ENCODE assay signal across 8 mouse cellular contexts in genomic region chr19:54115335-54115734, GRCm38 (mm10).
DNase-seq lines count a peak whose midpoint lies in the region; ATAC-seq lines count a peak whose summit lies in the region.

No protein-coding gene starts in this region.

- H3K27ac ChIP-seq in liver, embryonic 11.5 days (ENCODE audit: low read depth, low read length) = no peak overlapping the region
- H3K27ac ChIP-seq in forebrain, embryonic 11.5 days (ENCODE audit: low read depth, low read length) = no peak overlapping the region
- no peak overlapping the region for H3K27ac ChIP-seq in limb, embryonic 12.5 days
- no peak overlapping the region for H3K27ac ChIP-seq in neural tube, embryonic 14.5 days (ENCODE audit: low read depth, low read length)

- 0 out of 2 replicates have a peak, but pooled peaks have one; percentile 29 for ATAC-seq in liver, embryonic 11.5 days (replicated peaks; ENCODE audit: low FRiP score)
- ATAC-seq in forebrain, embryonic 11.5 days (replicated peaks; ENCODE audit: low FRiP score) = peak; percentile 27; the same call in 1 of the 2 replicates
- no peak for ATAC-seq in limb, embryonic 12.5 days (ENCODE audit: insufficient number of reproducible peaks, insufficient read depth, low FRiP score, low TSS enrichment, low read depth)
- no peak for ATAC-seq in neural tube, embryonic 14.5 days (ENCODE audit: low read depth)

- no peak for DNase-seq in liver, embryonic 11.5 days (ENCODE audit: low spot score)
- DNase-seq in liver = no peak
- DNase-seq in forebrain, embryonic 11.5 days (ENCODE audit: low spot score) = no peak
- no peak for DNase-seq in right cerebral cortex, adult 18-20 months
- DNase-seq in thymus, postnatal 25 days = no peak
- DNase-seq in frontal cortex, postnatal 25 days (ENCODE audit: low spot score in 2 of 2) = no peak

- WGBS in liver, embryonic 11.5 days = 55% methylated on average over 4 of the region's 4 CpGs
- 35% methylated on average over 4 of the region's 4 CpGs for WGBS in forebrain, embryonic 11.5 days
- WGBS in limb, embryonic 12.5 days = 56% methylated on average over 4 of the region's 4 CpGs
- 21% methylated on average over 4 of the region's 4 CpGs for WGBS in neural tube, embryonic 14.5 days

- no peaks in the 10 kb centered on the region; the same call in 1 of the 2 replicates for H3K27me3 ChIP-seq in liver, embryonic 11.5 days (replicated peaks; ENCODE audit: control insufficient read depth, insufficient read depth, low read length)
- H3K27me3 ChIP-seq in forebrain, embryonic 11.5 days (ENCODE audit: control insufficient read depth, insufficient read depth, low read length) = no peaks in the 10 kb centered on the region
- H3K27me3 ChIP-seq in limb, embryonic 12.5 days = peaks cover 45% of the 10 kb centered on the region
- no peaks in the 10 kb centered on the region for H3K27me3 ChIP-seq in neural tube, embryonic 14.5 days (ENCODE audit: control insufficient read depth, insufficient read depth, low read length)

- no peaks in the 10 kb centered on the region for H3K4me1 ChIP-seq in liver, embryonic 11.5 days (replicated peaks; ENCODE audit: control insufficient read depth, insufficient read depth, low read length)
- no peaks in the 10 kb centered on the region for H3K4me1 ChIP-seq in forebrain, embryonic 11.5 days (replicated peaks; ENCODE audit: control insufficient read depth, insufficient read depth, low read length)
- H3K4me1 ChIP-seq in limb, embryonic 12.5 days (replicated peaks) = no peaks in the 10 kb centered on the region
- H3K4me1 ChIP-seq in neural tube, embryonic 14.5 days (ENCODE audit: control insufficient read depth, insufficient read depth, low read length) = no peaks in the 10 kb centered on the region

- H3K4me2 ChIP-seq in liver, embryonic 11.5 days = peak overlapping the region; percentile 60
- H3K4me2 ChIP-seq in forebrain, embryonic 11.5 days (ENCODE audit: low read depth, low read length, severe bottlenecking) = peak overlapping the region; percentile 62; the same call in 1 of the 2 replicates
- peak overlapping the region; percentile 61 for H3K4me2 ChIP-seq in limb, embryonic 12.5 days
- peak overlapping the region; percentile 54 for H3K4me2 ChIP-seq in neural tube, embryonic 14.5 days (ENCODE audit: low read depth, low read length)

- H3K36me3 ChIP-seq in liver, embryonic 11.5 days (ENCODE audit: control insufficient read depth, insufficient read depth, low read length) = no peaks in the 10 kb centered on the region
- H3K36me3 ChIP-seq in forebrain, embryonic 11.5 days (ENCODE audit: control insufficient read depth, insufficient read depth, low read length) = no peaks in the 10 kb centered on the region
- H3K36me3 ChIP-seq in limb, embryonic 12.5 days = no peaks in the 10 kb centered on the region
- no peaks in the 10 kb centered on the region for H3K36me3 ChIP-seq in neural tube, embryonic 14.5 days (ENCODE audit: control insufficient read depth, insufficient read depth, low read length)

- H3K9me3 ChIP-seq in liver, embryonic 11.5 days (ENCODE audit: control insufficient read depth, low read length) = no peaks in the 10 kb centered on the region
- no peaks in the 10 kb centered on the region for H3K9me3 ChIP-seq in forebrain, embryonic 11.5 days (ENCODE audit: control insufficient read depth, low read length)
- H3K9me3 ChIP-seq in limb, embryonic 12.5 days = no peaks in the 10 kb centered on the region
- no peaks in the 10 kb centered on the region for H3K9me3 ChIP-seq in neural tube, embryonic 14.5 days (ENCODE audit: control insufficient read depth, low read length)

- H3K4me3 ChIP-seq in liver, embryonic 11.5 days (ENCODE audit: low read depth, low read length) = peak overlapping the region; percentile 47
- peak overlapping the region; percentile 37; the same call in 1 of the 2 replicates for H3K4me3 ChIP-seq in forebrain, embryonic 11.5 days (ENCODE audit: low read depth, low read length)
- H3K4me3 ChIP-seq in limb, embryonic 12.5 days (replicated peaks) = peak overlapping the region; percentile 46
- H3K4me3 ChIP-seq in neural tube, embryonic 14.5 days (ENCODE audit: low read depth, low read length) = peak overlapping the region; percentile 35

- H3K9ac ChIP-seq in liver, embryonic 11.5 days (ENCODE audit: low read depth, low read length) = no peak overlapping the region
- H3K9ac ChIP-seq in forebrain, embryonic 11.5 days (ENCODE audit: low read length) = no peak overlapping the region
- no peak overlapping the region for H3K9ac ChIP-seq in limb, embryonic 12.5 days (replicated peaks)
- peak overlapping the region; percentile 12; the same call in 1 of the 2 replicates for H3K9ac ChIP-seq in neural tube, embryonic 14.5 days (replicated peaks; ENCODE audit: low read depth, low read length)

Comparison
In these comparisons a context has a peak if more than half of its experiments do, and no peak if none do; other contexts are left out.
1. ATAC-seq: peak in liver, embryonic 11.5 days (single experiment) and forebrain, embryonic 11.5 days (single experiment); none in limb, embryonic 12.5 days (single experiment) and neural tube, embryonic 14.5 days (single experiment).
2. Peak in every context shown above with its lines, with median percentiles within 50 percentile points of each other: H3K4me2 ChIP-seq and H3K4me3 ChIP-seq.